Mouse (Mus musculus) embryo, embryonic 9.5 days (tissue): ENCODE measurements around the gene Cenpn.
A peak's percentile ranks its signal among the peaks of the same experiment; 100 is the strongest.

ENCODE experiments used
- DNase-seq: peaks from one replicate; pipeline ENCODE4 v3.0.0-alpha.2; 2017; ENCODE audit errors: extremely low spot score

Cenpn gene

DNA sequence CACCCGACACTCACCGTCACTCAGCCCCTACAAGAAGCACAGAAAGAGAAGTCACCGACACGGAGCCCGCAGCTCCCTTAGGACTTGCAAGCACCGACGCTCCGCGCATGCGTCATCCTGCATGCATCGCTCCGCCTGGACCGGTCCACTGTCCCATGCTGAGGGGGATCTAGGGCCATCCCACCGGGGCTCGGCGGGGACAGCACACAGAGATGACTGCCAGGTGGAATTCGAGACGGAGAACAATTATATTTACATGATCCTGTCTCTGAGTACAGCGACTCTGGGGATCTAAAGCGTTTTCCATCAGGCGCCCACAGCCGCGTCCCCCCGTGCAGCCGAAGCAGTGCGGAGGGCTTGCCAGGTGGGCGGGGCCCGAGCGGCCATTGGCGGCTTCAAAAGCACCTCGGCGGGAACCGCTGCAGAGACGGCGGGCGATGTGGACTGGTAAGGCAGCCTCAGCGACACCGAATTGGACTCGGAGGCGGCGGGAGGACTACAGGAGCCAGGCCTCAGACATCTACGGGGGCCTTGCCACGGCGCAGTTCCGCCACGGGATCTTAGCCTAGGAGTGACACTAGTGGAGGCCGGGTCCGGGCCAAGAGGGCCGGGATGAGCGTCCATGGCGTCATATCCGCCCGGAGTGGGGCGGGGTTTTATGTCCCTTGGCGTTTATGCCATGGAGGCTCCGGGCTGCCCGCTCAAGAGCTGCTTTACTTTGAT lies at the start of gene Cenpn, which contains the start of gene Cmc2:
Gene Cenpn (plus strand): TSS at position 394 of the 723 bp plus-strand sequence.
Gene Cmc2 (minus strand): TSS at position 119 of the 723 bp plus-strand sequence.
- peak; percentile 97 for DNase-seq

DNA sequence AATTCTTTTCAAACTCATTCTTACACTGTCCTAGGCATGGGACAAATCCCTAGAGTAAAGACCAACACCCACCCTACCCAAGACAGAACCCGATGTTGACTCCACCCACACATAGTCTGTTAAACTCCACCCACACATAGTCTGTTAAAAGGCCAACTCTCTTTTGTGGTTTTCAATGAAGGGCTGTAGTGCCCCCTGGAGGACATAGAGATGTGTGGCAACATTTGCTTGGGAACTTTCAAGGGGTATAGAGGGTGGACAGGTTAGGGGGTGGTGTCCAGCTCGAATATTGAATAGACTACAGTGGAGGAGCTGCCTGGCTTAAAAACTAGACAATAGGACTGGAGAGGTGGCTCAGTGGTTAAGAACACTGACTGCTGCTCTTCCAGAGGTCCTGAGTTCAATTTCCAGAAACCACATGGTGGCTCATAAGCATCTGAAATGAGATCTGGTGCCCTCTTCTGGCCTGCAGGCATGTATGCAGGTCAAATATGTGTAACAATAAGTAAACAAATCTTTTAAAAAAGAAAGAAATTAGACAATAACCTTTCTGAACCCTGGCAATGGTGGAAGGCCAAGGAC lies 48.7 kb upstream of the Cenpn start:
- no peak for DNase-seq

DNA sequence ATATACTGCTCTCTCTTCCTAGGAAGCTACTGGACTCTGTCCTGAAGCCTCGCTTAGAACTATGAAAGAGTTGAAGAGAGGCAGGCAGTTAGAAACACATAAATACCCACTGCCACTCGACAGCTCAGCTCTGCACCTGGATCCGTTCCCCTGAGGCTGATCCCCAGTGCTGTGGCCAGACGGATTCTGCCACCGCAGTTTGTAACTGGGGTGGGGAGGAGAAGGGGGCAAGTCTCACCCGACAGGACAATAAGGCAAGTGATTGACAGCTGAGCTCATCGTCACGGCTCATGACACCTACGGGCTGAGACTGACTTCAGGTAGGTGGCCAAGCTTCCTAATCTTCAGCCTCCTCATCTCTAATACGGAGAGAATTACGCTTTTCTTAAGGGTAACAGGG lies 47.9 kb upstream of the Cenpn start:
- no peak for DNase-seq

DNA sequence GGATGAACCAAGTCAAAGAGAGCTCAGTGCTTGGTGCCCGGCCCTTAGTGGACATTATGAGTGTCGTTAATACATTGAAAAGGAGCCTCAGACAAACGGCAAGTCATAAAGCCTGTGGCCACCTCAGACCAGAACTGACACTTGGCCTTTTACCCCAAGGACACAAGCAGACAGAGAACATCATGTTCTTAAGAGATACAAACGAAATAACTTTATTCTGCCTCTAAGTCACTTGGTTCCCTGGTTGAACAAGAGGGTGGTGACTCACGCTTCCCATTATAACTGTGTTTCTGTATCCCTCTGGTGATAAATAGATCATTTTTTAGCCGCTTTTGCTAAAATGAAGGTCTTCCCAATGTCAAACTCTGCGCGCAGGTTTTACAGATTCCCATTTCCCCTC lies 47.5 kb upstream of the Cenpn start:
- DNase-seq, result no peak

DNA sequence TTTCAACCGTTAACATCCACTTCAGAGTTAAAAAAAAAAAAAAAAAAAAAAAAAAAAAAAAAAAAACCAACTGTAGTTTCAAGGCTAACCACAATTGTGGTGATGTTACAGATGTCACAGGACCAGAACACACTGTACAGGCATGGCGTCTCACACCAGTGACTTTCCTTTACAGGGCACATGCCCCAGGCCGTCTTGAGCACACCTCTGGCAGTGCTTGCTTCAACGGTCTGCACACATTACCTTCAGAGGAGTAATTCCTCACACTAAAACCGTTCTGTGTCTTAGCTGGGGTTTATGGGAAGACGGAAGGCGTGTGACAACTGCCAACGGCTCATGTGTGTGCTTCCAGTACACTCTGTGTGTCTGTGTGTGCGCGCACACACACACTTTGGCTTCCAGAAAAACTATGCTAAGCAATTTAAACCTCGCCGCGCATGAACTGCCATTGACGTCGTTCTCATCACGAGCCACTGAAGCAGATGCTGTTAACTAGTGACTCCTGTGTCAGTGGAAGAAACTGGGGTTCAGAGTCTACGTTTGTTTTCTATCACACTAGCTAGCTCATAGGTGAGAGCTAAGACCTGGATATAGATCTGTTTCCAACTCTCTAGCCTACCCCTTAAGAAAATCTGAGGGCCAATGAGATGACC lies 45.6 kb upstream of the Cenpn start:
- DNase-seq, result no peak

DNA sequence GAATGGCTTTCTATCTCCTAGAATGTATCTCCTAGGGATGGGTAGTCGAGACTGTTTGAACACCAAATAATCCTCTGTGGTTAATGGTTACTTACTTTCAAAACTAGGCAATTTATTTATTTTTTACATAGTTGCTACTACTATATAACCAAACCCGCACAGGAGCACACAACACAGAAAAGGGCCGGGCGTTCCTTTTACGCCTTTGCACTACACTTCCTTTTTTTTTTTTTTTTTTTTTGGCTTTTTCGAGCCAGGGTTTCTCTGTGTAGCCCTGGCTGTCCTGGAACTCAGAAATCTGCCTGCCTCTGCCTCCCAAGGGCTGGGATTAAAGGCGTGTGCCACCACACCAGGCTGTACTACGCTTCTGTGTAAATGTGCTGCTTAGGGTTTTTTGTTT lies 40.1 kb upstream of the Cenpn start:
- no peak for DNase-seq

DNA sequence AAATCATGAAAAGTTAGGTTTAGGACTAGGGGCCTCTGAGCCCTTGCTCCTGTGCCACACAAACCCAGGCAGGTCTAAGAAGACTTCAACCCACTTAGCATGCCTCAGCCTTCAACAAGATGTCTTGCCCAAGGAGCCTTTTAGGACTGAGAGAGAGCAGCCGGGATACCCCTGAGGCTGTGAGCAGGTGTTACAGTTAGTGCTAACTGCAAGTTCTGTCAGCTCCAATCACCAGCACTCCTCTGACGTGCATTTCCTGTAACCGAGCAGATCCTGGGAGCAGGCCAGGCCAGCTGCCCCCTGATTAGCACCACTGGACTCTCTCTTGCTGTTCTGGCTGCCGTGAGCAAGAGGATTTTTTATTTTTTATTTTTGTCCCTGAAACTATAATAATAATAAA lies 33.7 kb upstream of the Cenpn start:
- DNase-seq, result no peak

DNA sequence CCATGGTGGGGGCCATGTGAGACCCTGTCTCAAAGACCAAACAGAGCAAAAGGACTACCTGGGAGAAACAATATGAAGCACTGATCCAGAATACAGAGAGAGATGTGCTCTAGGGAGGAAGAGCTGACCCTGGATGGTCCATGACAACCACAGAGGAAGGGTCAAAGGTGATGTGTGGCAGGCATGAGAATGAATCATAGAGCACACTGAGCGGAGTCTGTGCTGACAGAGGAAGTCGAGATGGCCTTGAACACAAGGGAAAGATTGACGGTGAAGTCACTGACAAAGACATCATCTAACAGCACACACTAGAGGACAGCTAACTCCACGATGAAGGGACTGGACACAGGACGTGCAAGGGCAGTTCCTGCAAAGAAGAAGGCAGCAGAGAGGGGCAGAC lies 30.1 kb upstream of the Cenpn start:
- DNase-seq, result no peak

DNA sequence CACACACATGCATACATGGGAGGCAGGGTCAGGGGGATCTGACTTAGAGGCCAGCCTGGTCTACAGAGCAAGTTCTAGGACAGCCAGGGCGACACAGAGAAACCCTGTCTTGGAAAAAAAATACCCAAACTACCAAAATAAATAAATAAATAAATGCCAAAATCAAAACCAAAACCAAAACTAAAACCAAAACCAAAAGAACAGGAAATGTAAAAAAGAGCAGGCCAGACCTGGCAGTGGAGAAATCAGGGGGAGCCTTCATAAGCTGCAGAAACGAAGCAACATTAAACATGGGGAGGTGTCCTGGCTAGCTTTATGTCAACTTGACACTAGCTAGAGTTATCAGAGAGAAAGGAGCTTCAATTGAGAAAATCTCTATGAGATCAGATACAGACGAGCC lies 29.4 kb upstream of the Cenpn start:
- DNase-seq, result no peak

DNA sequence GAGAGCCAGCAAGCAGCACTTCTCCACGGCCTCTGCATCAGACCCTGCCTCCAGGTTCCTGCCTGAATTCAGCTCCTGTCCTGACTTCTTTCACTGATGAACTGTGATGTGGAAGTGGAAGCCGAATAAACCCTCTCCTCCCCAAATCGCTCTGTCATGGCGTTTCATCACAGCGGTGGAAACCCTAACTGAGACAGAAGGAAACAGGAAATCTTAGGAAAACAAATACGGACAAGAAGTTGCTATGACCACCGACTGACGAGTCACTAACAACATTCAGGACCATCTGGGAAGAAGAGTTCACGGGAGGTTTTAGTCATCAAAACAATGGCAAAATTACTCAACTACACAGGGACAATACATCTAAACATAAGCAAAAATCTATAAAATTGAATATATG lies 28.9 kb upstream of the Cenpn start:
- no peak for DNase-seq

DNA sequence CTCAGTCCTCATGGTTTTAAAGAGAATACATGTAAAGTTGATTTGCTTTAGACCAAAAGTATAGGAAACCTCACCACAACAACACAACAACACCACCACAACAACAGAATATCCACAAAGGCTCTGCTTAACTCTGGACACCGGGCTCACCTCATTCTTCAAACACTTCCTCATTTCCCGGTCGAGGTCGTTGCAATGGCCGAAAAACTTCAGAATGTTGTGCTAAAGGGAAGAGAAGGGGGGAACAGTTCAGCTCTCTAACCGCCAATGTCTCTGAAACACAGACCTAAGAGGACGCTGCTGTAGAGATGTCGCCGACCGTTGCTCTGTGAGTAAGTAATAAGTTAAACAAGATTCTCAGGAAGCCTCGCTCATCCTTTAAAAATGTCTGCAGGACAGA lies 27.6 kb upstream of the Cenpn start:
- DNase-seq, result no peak

DNA sequence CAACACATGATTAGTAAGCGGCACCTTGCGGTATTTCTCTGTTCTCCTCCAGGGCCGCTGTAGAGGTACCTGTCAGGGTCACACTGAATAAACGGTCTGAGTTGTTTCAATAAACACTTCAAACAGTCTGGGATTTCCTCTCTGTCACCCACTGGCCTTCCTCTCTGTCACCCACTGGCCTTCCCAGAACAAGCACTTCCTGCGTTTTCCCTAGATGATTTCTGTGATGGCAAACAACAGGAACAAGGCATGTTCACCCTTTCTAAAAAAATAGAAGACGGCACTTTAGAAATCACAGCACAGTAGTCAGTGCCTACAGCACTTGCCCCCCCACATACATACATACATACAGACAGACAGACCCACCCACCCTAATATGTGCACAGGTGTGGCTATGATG lies 26.0 kb upstream of the Cenpn start:
- no peak for DNase-seq

DNA sequence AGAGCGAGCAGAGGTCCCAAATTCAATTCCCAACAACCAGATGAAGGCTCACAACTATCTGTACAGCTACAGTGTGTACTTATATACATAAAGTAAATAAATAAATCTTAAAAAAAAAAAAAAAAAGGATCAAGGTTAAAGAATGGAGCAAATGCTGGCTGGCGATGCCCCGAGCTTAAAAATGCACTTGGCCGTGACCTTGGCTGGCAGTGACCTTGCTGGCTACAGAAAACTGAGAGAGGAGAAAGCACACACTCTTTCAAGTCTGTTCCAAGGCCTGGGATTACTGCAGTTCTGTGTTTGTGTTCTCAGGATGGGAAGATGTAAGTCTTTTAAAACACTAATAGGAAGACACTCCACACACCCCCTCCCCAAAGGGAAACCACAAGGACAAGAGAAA lies 16.8 kb upstream of the Cenpn start:
- DNase-seq, result no peak

DNA sequence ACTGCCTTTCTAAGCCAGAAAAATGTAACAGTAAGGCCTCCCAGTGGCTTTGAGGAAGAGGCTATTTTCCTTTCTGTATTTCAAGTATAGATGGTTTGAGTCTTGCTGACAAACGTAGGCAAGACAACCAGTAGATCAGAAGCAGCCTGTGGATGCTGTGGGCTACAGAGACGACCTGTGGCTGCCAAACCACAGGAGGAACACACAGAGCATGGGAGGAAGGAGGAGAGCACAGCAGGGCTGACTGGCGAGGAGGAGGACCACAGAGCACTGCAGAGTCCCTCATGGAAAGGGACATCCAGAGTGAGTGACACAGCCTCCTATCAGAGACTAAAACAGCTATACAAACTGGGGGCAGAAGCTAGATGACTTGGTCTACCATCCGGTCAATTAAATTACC lies 16.3 kb upstream of the Cenpn start:
- no peak for DNase-seq

DNA sequence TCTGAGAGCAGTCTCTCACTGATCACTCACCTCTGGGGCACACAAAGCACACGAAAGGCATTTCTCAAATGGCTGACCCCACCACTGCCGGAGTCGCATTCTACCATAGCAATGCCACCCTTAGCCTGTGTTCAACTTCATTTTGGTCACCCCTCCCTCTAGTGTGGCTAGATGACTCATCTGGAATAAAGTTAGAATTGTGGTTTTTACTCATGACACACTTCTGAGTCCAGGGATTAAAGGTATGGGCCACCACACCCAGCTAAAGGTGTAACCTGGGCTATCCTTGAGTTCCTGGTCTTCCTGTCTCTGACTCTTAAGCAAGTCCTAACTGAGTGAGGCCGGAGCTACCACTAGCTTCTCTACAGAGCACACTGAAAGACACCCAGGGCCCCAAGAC lies 15.7 kb upstream of the Cenpn start:
- DNase-seq, result no peak

DNA sequence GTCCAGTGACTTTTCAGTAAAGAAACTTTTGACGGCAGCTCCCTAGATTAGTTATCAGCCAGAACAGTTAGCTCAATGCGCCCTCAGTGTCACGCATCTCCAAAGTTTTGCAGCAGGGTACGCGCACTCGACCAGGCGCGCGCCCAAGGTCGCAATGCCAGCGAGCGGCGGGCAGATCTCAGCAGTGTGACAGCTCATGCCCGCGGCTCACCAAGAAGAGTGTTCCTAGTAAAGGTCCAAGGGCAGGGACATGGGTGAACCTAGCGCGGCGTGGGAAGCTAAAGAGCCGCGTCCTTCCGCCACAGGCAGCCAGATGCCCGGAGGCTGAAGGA lies 559 bp upstream of the Cenpn start:
- no peak for DNase-seq

DNA sequence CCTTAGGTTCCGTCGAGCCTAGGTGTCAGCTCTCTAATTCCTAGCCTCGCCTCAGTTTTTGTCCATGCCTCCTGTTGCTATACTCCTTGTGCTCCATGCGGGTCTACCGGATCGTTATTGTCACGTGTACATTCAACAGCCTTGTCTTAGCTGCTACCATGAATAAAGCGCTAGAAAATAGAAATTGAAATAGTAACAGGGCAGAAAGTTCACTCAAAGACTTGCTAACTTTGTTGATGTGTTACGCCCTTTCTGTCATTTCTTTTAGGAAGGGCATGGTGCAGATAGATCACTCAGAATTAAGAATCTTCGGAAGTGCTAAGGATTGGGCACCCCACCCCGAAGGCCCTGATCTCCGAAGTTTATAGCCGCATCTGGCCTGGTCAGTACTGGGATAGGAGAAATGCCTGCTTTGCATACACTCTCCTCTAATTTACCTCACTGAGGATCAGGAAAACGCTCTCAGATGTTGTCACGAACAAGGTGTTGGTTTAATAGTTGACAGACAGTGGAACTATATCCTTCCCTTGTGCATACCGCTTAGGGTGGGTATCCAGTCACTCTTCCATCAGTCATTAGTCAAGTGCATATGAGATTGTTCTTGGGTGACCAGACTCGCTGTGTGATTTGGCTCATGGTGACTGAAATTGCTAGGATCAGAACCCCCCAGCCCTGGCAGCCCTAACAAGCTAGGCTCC lies 679 bp downstream of the Cenpn start:
- DNase-seq, result no peak

DNA sequence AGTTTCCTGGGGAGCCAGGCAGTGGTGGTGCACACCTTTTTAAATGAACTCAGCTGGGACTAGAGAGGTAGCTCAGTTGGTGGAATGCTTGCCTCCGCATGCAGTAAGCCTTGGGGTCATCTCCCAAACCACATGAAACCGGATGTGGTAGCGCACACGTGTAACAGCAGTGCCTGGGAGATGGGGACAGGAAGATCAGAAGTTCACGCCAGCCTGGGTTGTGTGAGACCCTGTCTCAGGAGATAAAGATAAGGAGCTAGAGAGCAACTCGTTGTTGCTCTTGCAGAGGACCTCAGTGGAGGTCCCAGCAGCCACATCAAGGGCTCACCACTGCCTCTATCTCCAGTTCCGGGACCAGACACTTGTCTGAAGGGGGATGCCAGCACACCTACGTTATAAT lies 2.0 kb downstream of the Cenpn start:
- no peak for DNase-seq

DNA sequence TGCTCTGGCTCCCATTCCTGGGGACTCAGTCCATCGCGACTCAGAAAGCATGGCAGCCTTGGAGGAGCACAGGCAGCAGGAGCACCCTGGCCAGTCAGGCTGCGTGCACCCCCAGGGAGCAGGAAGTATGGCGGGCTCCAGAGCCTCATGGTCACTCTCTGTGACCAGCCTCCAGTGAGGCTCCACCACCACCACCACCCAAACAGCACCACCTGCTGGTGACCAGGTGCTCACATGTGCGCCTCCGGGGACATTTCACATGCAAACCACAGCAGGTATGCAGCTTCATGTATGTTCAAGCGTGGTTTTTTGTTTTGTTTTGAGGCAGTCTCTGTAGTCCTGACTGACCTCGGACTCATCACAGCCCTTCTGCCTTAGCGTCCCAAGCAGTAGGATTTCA lies 6.3 kb downstream of the Cenpn start:
- peak; percentile 33 for DNase-seq

DNA sequence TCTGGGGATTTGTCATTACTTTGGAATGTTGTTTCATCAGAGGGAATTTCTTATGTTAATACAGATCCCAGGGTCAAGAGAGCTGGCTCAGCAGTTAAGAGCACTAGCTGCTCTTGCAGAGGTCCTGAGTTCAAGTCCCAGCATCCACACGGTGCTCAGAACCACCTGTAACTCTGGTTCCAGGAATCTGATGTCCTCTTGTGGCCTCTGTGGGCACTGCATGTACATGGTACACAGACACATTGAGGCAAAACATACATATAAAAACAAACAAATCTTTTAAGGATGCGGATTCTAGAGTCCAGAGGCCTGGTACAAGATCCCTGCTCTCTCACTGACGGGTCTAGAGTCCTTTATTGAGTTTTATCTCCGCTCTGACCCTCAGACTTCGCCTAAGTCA lies 7.1 kb downstream of the Cenpn start:
- DNase-seq, result no peak

DNA sequence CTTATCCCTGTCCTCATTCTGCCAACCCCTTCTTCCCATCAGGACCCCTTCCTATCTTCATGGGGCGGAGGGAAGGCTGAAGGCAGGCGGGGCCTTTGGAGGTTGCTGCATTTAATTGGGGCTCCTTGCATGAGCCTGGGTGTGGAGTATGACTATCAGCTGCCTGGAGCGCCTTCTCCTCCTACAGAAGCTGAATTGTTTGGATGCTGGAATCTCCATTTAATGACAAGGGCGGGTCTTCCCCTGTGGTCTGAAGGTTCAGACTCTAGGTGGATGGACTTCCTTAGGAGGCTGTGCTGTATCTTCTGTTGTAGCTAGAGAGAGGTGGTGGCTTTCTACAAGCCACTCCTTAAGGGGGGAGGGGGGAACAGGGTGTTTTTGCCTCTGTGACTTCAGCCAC lies 13.4 kb downstream of the Cenpn start:
- no peak for DNase-seq

DNA sequence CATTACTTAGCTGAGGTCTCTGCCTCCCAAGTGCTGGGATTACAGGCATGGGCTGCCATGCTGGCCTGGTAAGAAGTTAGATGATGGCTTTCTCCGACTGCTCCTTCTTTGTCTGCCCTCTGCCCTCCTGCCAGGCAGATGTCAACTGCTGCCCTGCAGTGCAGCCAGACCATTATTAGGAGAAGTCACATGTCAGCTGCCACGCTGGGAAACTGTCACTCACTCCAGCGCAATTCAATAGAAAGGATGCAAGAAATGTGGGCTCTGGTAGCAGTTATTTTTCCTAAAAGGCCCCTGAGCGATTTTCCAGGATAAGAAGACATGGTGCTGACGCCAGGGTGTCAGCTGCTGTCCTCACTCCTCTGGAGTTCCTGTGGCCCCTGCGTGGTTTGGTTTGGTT lies 14.0 kb downstream of the Cenpn start:
- no peak for DNase-seq
